Mouse (Mus musculus): ENCODE results near the gene Shc2.

- TF ChIP-seq POLR2A (IDR thresholded peaks at IDR 0.05; ENCODE audit: low read depth, low read length) (no peak), CTCF (conservative IDR thresholded peaks at IDR 0.05; ENCODE audit: insufficient read depth, insufficient read length, low read depth, low read length) (peak; percentile 31; the same call in 1 of the 2 replicates)
Measured at GRCm38 (mm10) chr10:79660298-79660697, 22.6 kb upstream of the Shc2 start.
